Mouse (Mus musculus) myocyte (in vitro differentiated cells): Measurements from ENCODE around the gene Zswim4.

Experiments
- CEBPB ChIP-seq: IDR thresholded peaks from 2 replicates; pipeline ENCODE4 v1.6.1; 2011; ENCODE audit warnings: mild to moderate bottlenecking, moderate library complexity; ENCODE audit not compliant: poor library complexity, insufficient read depth, severe bottlenecking
- E2F4 ChIP-seq: IDR thresholded peaks from one replicate; pipeline ENCODE4 v1.6.1; 2011; ENCODE audit warnings: mild to moderate bottlenecking, control low read depth, moderate library complexity; ENCODE audit not compliant: insufficient read depth
- MAX ChIP-seq: IDR thresholded peaks from one replicate; pipeline ENCODE4 v1.6.1; 2011; ENCODE audit warnings: low read depth, mild to moderate bottlenecking, control low read depth
- MYOD1 ChIP-seq, 3 experiments: IDR thresholded peaks; one replicate each; pipeline ENCODE4 v1.6.1; 2011; ENCODE audit warnings: control low read depth in 2 of 3, low read depth in 2 of 3, mild to moderate bottlenecking in 2 of 3, moderate library complexity in 1 of 3; ENCODE audit not compliant: insufficient read length in 2 of 3, control insufficient read depth in 1 of 3
- MYOG ChIP-seq, 3 experiments: IDR thresholded peaks; one replicate each; pipeline ENCODE4 v1.6.1; 2011; ENCODE audit warnings: control low read depth in 2 of 3, low read depth in 2 of 3, mild to moderate bottlenecking in 2 of 3; ENCODE audit not compliant: insufficient read length in 2 of 3, control insufficient read depth in 1 of 3, insufficient read depth in 1 of 3
- POLR2A ChIP-seq: IDR thresholded peaks from one replicate; pipeline ENCODE4 v1.6.1; 2011; ENCODE audit warnings: low read depth, mild to moderate bottlenecking, control low read depth, moderate library complexity; ENCODE audit not compliant: insufficient read length
- POLR2AphosphoS2 ChIP-seq: IDR thresholded peaks from one replicate; pipeline ENCODE4 v1.6.1; 2011; ENCODE audit warnings: low read depth, control low read depth; ENCODE audit not compliant: insufficient read length
- REST ChIP-seq: IDR thresholded peaks from one replicate; pipeline ENCODE4 v1.6.1; 2011; ENCODE audit warnings: mild to moderate bottlenecking, control low read depth, moderate library complexity; ENCODE audit not compliant: insufficient read depth, insufficient read length
- SRF ChIP-seq: IDR thresholded peaks from one replicate; pipeline ENCODE4 v1.6.1; 2011; ENCODE audit warnings: low read depth; ENCODE audit not compliant: control insufficient read depth, insufficient read length
- TCF12 ChIP-seq: IDR thresholded peaks from one replicate; pipeline ENCODE4 v1.6.1; 2011; ENCODE audit warnings: mild to moderate bottlenecking, control low read depth; ENCODE audit not compliant: poor library complexity, insufficient read depth, severe bottlenecking
- TCF3 ChIP-seq: IDR thresholded peaks from one replicate; pipeline ENCODE4 v1.6.1; 2011; ENCODE audit warnings: low read depth, control low read depth; ENCODE audit not compliant: insufficient read length
- USF1 ChIP-seq: IDR thresholded peaks from one replicate; pipeline ENCODE4 v1.6.1; 2011; ENCODE audit warnings: low read depth, mild to moderate bottlenecking, control low read depth, moderate library complexity

- peak; percentile 22 for TF ChIP-seq POLR2A
- TF ChIP-seq MYOD1 (IDR thresholded peaks at IDR 0.05; ENCODE audit: control insufficient read depth in 1 of 3, insufficient read length in 2 of 3, low read depth in 2 of 3), result no peak
- TF ChIP-seq POLR2AphosphoS2, result peak; percentile 50
- no peak for TF ChIP-seq MAX
- TF ChIP-seq E2F4, result no peak
- no peak for TF ChIP-seq SRF
- TF ChIP-seq TCF12, result no peak
- no peak for TF ChIP-seq CEBPB
- TF ChIP-seq MYOG (IDR thresholded peaks at IDR 0.05; ENCODE audit: control insufficient read depth in 1 of 3, insufficient read depth in 1 of 3, insufficient read length in 2 of 3, low read depth in 2 of 3), result no peak
- TF ChIP-seq USF1, result no peak
- TF ChIP-seq REST, result no peak
- TF ChIP-seq TCF3, result no peak
Observed at GRCm38 (mm10) chr8:84207811-84208210, 29.0 kb downstream of the Zswim4 start.
